Mouse (Mus musculus) heart, postnatal 25 days (tissue): ENCODE results near the gene Stat6. TPM values are rescaled to one million over a fixed set of nuclear protein-coding genes. Genes with fewer than 3 reads are reported as not detected.

ENCODE experiments used
- DNase-seq: peaks from one replicate; pipeline ENCODE4 v3.0.0; 2022; ENCODE audit warnings: low spot score
- intact Hi-C: fragments of 180-260 bp; cut with DNase I; formaldehyde crosslinking; loops from one replicate; pipeline ENCODE4 v1.15.1; 2025
- total RNA-seq, 2 experiments: library from RNA; stranded (reverse); gene quantifications; 2 replicates each; pipeline ENCODE4 v1.2.3; 2021

Stat6 gene
- 10 to 100 TPM; 45.3 to 47.6 TPM for total RNA-seq

DNA sequence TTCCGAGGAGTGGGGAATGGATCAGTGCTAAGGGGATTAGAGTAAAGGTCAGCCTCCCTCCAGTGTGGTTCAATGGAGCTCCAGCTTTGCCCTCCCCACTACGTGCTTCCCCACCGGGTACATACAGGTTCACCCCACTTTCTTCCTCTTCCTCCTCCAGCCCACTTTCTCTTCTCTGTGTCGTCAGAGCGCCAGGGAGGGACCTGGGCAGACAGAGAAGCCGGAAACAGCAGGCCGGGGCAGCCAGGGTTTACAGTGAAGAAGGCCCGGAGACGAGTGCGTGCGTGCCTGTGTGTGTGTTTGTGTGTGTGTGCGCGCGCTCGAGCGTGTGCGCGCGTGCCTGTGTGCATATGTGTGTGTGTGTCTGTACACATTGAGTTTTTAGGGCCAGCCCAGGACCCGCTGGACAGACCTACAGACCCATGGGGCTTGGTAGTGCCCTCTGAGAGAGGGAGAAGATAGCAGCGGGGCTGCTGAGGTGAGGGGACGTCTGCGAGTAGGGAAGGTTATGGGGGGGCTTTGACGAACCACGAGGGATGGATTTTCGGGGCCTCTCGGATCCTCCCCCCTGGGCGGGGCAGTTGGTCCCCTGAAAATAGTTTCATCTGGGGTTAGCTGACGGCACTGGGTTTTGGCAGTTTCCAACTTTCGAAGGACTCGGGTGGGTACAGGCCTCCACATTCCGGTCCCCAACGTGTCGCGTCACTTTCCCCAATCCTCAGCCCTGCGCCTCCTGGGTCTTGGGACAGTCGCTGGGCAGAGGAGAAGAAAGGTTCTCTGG lies at the start of gene Stat6:
Gene Stat6 (plus strand): TSS at position 215 of the 781 bp plus-strand sequence.
- DNase-seq: peak; percentile 78
- intact Hi-C loops: loop anchor here (5.0 kb wide), 2 partner anchors 94 to 294 kb away; partner anchors contain the start of gene Zbtb39

DNA sequence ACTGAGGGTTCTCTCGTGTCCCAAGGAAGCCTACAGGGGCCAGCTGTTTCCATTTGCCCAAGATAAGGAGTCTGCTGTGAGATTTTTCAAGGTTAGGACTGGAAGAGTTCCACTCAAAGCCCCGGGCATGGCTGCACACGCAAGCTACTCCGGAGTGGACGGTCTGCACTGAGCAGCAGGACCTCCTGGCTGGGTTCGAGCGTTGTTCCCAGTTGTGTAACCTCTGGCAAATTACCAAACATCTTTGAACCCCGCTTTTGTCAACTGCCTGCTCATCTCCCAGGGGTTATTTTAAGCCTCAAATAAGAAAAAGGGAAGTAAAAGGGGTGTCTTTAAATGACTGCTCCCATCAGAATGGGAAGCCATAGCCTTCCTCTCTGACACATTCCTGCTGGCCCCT lies 48.4 kb upstream of the Stat6 start:
- intact Hi-C loops: no loop called here
- no peak for DNase-seq

DNA sequence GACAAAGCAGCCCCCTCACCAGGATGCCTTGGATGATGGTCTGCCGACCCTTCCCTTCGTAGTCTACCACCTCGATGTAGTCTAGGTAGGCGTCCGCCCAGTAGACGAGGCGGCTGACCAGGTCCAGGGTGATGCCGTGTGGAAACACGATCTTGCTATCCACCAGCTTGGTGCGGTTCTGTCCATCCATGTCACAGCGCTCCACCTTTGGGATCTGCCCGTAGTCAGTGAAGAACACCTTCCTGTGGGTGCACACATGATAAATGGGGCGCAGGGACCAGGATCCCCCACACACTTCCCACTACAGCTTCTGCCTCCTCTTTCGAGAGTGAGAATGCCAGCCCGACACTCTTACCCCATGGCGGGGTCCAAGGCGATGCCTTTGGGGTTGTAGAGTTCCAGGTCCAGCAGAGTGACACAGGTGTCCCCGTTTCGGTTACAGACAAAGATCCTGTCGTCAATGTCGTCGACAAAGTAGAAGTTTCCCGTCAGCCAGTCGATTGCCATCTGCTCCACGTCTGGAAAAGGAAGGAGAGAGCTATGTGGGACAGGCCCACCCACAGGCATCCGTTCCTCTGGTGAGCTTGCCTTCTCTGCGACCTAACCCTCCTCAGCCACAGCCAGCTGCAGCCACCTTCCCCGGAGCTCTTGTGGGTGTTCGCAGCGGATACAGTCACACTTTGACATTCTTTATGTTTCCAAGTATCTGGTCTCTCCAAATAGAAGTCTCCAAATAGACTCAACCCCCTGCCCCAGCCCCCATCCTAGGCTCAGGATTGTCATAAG lies 47.7 kb upstream of the Stat6 start:
- no peak for DNase-seq
- intact Hi-C loops: no loop called here

DNA sequence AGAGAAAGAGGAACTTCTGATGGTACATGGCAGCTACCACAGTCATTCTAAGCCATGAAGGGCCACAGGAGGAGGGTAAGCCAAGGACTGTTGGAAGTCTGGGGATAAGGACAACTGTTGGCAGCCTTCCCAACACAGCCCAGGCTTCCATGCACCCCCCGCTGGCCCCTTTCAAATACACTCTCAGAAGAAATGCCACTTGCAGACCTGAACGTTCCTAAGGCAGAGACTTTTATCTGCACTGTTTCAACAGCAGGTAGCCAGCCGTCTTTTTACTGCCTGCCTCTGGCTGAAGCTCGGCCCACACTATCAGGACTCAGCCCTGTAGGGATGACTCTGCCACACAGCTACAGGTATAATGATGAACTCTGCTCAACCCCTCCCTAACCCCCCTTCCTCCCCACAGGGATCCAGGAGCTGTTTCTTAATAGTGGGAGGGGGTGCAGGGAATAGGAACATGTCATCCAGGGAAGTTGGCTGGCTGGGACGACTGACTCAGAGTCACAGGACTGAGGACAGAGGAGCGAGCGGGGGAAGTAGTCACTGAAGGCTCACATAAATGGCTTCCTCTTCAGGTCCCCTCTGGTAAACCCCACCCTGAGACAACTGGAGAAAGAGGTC lies 46.4 kb upstream of the Stat6 start:
- intact Hi-C loops: no loop called here
- DNase-seq: no peak

DNA sequence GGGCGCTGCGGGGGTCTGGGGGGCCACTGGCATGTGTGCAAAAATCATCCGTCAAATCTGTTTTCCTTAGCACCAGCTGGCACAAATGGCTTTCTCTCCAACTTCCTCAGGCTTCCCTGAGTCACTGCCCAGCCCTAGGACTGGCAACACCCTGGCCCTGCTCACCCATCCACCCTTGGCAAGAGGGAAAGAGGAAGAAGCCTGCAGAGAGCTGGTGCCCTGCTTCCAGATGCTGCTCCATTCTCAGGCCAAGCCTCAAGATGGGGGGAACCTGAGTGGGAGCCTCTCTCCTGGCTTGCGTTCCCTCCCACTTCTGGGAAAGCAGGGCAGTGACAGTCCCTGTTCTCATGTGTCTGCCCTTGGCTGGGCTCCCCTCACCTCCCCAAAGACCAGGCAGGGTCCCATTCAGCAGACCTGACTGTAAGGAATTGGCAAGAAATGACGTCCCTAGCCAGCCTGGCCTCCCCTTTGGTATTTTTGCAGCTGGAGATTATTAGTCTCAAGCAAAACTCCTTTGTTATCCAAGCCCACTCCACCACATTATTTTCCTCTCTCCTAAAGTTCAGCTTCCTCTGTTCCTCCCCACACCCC lies 45.4 kb upstream of the Stat6 start:
- no peak for DNase-seq
- intact Hi-C loops: no loop called here

DNA sequence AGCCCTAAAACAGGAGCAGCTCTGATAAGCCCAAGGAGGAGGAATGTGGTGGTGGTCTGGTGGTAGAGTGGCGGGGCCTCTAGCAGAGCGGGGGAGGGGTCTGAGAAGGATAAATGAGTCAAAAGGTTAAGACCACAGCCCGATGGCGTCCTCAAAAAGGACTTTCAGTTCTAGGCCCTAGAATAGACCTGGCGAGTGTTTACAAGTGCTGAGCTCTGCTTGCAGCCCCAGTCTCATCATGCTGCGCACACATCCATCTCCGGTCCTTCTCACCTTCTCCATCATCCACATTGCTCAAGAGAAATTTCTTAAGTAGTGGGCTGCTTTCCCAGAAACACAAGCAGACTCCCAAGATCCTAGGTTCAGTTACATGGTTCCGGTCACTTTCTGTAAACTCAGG lies 44.2 kb upstream of the Stat6 start:
- DNase-seq: no peak
- intact Hi-C loops: no loop called here

DNA sequence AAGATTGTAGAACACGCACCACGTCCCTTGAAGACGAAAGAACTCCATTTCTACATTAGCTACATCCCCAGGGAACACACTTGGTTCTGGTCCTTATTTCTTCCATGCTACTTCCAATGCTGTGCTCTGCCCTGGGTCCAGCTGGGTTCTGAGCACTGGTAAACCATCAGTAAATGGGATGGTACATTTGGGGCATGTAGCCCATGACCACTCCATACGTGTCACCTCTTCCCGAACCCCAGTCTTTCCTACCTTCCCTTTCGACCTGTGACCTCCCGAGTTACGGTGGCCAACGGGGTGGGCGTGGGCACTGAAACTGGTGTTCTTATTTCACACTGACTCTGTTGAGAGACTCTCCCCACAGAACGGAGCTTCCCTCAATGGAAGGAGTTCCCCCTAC lies 43.5 kb upstream of the Stat6 start:
- DNase-seq: no peak
- intact Hi-C loops: no loop called here

DNA sequence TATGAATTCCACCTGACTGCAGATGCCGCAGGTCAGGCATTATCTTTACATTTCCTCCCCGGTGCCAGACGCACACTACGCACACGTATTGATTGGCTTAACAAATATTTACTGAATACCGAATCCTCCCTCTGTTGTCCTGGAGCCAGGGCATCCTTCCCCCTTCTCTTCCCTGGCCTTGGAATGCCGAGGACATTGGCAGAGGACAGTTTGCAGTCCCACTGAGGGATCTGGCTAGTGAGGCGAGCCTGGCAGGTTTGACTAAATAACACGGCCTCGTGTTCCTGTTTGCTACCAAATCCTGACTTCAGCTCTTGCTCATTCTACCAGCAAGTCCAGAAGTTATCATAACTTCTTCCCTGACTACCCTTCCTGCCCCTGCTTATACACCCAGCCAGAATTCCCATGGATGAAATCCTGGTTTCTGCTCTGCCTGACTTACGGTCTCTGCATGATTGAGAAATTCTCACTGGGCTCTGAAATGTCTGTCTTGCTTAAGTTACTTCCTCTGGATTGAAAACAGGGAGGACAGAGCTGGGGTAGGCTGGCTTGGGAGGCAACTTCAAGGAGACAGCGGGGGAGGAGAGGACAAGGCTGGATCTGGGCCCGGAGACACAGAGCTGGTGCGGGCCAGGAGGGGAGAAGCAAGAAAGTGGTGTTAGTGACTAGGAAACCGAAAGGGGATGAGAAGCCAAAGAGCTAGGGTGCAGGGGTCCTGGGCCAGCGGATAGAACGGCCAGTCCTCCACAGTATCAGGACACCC lies 42.8 kb upstream of the Stat6 start:
- intact Hi-C loops: no loop called here
- peak; percentile 85 for DNase-seq

DNA sequence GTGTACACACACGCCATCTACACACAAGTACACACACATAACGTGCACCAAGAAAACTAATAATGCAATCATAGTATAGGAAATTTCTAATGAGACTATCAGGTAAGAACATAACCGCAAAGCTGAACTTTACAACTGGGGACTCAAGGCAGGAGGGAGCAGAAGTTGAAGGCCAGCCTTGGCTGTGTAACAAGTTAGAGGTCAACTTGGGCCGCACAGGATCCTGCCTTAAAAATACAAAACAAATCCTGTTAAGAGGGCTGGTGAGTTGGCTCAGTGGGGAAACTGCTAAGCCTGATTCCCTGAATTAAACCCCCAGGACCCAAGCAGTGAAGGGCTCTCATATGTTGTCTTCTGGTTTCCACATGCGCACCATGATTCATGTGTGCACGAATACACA lies 40.6 kb upstream of the Stat6 start:
- intact Hi-C loops: no loop called here
- DNase-seq: no peak

DNA sequence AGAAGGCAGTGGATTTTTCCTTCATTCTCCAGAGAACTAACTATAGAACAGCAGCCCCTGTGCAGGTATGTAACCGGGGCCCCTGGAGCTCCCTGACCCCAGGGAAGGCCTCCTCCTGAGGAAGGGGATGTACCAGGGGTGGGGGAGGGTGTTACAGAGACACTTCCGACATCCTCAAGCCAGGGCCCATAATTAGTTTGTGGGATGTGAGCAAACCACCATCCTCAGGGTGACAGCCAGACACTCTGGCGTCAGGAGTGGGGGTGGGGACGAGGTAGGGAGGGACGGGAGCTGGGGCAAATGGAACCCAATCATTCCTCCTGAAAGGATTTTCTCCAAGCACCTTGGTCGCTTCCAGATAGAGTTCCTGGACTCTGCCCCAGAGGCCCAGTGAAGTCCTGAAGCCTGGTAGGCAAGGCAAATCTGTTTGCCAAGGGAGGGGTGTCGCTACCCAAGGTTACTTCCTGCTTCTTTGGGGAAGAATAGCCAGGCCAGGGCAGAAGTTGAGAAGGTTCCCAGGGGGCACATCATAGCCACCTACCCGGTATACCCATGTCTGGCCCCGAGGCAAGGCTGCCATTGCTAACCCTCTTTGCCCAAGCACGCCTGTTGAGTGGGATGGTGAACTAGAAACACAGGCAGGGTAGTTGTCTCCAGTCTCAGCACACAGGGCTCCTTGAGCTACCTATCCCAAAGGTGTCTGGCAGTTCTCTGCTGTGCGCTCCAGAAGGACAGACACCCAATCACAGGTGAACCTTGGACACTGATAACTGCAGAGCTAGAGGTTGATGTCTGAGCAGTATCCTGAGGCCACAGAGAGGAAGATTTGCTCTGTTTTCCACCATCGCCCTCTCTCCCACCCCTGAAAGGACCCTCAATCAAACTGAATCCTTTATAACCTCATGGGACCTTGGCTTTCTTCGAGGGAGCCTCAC lies 39.1 kb upstream of the Stat6 start:
- intact Hi-C loops: no loop called here
- no peak for DNase-seq

DNA sequence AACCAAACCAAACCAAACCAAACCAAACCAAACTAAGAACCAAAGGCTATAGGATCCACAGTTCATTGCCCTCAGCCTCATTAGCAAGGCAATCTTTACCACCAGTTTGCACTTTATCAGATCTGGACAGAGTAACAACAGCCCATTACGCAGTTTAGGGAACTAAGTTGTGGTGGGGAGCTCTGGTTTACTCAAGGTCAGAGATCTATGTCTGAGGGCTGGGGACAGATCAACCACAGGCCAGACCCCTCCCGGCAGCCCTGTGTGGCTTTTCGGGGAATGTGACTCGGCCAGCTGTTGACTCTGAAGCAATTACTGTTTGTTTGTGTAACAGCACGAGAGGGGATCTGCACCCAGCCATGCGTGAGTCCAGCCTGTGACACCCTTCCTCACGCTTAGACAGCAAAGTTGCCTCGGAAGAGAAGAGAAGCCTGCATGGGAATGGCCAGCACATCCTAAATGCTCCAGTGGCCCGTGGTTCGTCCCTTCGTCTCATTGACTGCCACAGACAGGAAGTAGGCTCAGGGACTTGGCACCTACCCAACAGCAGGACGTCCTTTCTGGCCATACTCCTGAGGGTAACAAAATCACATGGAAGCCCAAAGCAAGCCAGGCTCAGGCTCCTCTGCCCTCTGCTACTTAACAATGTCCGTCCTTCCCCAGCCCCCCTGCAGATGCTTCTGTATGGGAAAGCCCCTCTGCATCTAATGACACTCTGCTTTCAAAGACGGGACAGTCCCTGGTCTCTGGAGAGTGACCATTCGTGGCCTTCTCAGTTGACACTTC lies 38.1 kb upstream of the Stat6 start:
- no peak for DNase-seq
- intact Hi-C loops: no loop called here

DNA sequence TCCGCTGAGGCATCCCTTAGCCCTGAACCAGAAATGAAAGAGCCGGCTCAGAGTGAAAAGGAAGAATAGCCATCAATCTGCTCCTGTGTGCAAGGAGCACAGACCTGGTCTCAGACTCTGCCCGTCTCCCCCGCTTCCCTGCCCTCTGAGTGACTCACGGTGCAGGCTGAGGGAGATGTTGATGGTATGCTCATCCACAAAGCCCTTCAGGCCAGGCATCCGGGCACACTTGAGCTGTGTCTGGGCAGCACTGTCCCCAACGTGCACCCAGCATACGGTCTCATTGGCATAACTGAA lies 37.6 kb upstream of the Stat6 start:
- DNase-seq: no peak

DNA sequence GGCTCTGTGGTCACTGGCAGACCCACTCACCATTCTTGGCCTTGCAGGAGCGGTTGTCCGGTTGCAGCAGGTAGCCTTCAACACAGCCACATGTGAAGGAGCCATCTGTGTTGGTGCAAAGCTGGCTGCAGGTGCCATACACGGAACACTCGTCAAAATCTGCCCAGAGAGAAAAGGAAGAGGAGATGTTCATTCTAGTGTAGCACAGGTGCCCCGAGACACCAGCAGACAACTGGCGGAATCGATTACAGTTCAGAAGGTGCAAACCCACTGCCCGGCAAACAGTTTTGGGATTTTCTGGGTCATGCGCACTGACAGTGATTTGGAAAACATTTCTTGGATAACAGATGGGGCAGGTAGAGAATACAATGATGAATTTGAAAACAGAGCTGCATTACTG lies 37.0 kb upstream of the Stat6 start:
- intact Hi-C loops: no loop called here
- DNase-seq: no peak

More for the DNA sequence above, 37.6 kb upstream of the Stat6 start:
- intact Hi-C loops: no loop called here

DNA sequence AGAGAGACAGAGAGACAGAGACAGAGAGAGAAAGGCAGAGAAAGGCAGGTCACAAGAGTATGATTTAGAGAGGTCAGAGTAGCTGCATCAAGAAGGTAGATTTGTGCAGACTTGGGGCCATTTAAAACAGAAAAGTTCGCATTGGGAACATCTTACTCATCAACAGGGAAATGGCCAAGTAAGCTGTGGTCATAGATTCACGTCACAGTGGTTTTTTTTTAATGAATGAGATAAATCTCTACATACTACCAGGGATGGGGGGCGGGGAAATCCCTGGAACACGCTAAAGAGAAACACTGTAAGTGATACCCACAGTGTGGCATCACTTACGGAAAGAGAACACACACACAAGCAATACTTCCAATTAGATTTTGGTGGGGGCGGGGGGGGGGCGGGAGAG lies 35.7 kb upstream of the Stat6 start:
- DNase-seq: no peak
- intact Hi-C loops: no loop called here

DNA sequence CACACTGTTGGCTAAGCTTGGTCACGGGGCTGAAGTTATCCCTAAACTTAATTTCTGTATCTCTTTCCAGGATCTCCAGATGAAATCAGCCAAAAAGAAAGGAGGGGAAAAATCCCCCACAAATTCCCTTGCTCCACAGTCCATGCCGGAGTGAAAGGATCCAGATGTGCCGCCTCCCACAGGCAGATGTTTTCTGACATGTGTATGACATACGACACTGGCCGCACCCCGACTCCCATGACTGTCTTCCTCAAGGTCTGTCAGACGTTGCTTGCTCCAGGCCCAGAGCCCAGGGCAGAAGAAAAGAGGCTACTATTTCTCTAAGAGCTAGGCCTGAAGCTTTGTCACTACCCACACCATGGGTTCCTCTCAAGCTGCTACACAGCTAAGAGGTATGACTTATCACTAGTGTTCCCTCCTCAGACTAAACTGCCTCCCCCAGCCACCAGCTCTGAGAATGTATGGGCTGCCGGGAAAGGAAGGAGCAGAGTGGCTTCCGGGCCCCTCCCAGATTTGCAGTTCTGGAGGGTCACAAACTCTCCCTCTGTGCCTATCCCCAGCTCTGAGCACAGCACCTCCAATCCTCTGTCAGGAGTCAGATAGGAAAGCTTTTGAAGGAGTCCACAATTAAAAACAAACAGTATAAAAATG lies 33.2 kb upstream of the Stat6 start:
- no peak for DNase-seq

DNA sequence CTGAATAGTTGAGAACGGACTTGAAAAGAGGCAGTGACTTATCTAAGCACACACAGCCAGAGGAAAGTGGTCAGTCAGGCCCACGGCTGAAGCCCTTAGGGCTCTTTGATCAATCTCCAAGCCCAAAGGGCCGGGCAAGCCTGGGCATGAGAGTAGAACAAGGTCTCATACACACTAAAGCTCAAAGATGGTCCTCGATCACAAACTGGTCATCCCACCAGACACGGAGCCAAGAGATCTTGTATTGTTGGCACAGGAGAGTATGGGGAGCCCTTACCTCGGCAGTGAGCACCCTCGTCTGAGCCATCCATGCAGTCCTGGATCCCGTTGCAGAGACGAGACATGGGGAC lies 32.7 kb upstream of the Stat6 start:
- no peak for DNase-seq
- intact Hi-C loops: no loop called here

More for the DNA sequence above, 33.2 kb upstream of the Stat6 start:
- intact Hi-C loops: no loop called here

DNA sequence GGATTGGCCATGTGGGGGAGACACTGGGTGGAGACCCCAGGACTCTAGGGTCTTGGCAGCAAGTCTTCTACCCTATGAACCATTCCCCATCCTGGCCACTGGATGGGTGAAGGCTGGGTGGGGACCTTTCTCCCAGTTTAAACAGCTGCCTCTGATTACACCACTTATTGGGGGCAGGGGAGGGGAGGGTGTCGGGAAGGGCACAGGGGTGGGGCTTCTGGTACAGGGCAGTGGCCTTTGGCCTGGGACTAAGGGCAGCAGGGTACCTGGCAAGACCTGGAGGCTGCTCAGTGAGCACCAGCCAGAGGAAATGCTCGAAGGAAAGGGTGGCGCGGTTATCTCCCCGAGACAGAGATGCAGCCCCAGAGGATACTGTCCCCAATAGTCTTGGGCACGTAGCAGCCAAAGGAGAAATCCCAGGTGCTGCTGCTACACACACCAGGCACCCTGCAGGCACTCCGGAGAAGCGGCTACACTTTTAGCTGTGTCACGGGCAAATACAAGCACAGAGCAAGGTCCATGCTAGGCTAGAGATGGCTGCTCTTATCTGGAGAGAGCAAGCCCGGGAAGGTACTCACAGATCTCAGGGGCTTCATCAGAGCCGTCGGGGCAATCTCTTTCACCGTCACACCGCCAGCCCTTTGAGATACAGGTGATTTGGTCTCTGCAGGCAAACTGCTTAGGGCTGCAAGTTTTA lies 30.6 kb upstream of the Stat6 start:
- no peak for DNase-seq
- intact Hi-C loops: no loop called here
